Mouse (Mus musculus) embryonic facial prominence, embryonic 13.5 days (tissue): ENCODE measurements around the gene Rabgap1l. TPM values are rescaled to one million over a fixed set of nuclear protein-coding genes. Genes with fewer than 3 reads are reported as not detected.
"Not testable (repeated sequence)": the region's sequence is repeated elsewhere in the genome, so short reads cannot be mapped to it uniquely, and the experiment has no call there.

Source experiments
- ATAC-seq: fragments of 200-750 bp; cut with Nextera tagmentation; 2 replicates; pipeline ENCODE4 v1.8.0; 2017; ENCODE audit warnings: low read depth; ENCODE audit not compliant: insufficient number of reproducible peaks, insufficient read depth, low FRiP score, low TSS enrichment
- H3K27ac ChIP-seq: fragments of 300-500 bp; sonication (generic); 2 replicates; pipeline ENCODE4 v1.5.1; 2015; ENCODE audit warnings: moderate library complexity, mild to moderate bottlenecking, inconsistent platforms
- H3K27me3 ChIP-seq: fragments of 300-500 bp; sonication (generic); 2 replicates; pipeline ENCODE4 v1.6.1; 2015; ENCODE audit warnings: mild to moderate bottlenecking, inconsistent platforms
- H3K36me3 ChIP-seq: fragments of 300-500 bp; sonication (generic); 2 replicates; pipeline ENCODE4 v1.6.1; 2015; ENCODE audit warnings: mild to moderate bottlenecking, inconsistent platforms
- H3K4me1 ChIP-seq: fragments of 300-500 bp; sonication (generic); 2 replicates; pipeline ENCODE4 v1.6.1; 2015; ENCODE audit warnings: inconsistent platforms
- H3K4me2 ChIP-seq: fragments of 300-500 bp; sonication (generic); 2 replicates; pipeline ENCODE4 v1.6.1; 2015; ENCODE audit warnings: moderate library complexity, mild to moderate bottlenecking, inconsistent platforms
- H3K4me3 ChIP-seq: fragments of 300-500 bp; sonication (generic); 2 replicates; pipeline ENCODE4 v1.5.1; 2015; ENCODE audit warnings: mild to moderate bottlenecking, inconsistent platforms
- H3K9ac ChIP-seq: fragments of 300-500 bp; sonication (generic); 2 replicates; pipeline ENCODE4 v1.6.1; 2015; ENCODE audit warnings: mild to moderate bottlenecking, inconsistent platforms
- H3K9me3 ChIP-seq: fragments of 300-500 bp; sonication (generic); 2 replicates; pipeline ENCODE4 v1.6.1; 2016; ENCODE audit warnings: inconsistent platforms
- WGBS: fragments of 180-500 bp; shearing (Covaris S2); methylation state at CpG from one replicate; pipeline ENCODE4 v1.1.7; 2015; ENCODE audit warnings: mixed read lengths; 5-methylcytosine and 5-hydroxymethylcytosine counted together
- polyA plus RNA-seq: library from polyadenylated mRNA; unstranded; fragments of >200 nt; fragmentation: Nextera tagmentation; extraction: Ambion mirVana; gene quantifications from 2 replicates; pipeline ENCODE4 v1.2.1, GENCODE M21; 2015

Gene Rabgap1l
- polyA plus RNA-seq, 1 experiment from 2014 or later: 22.1 TPM

GRCm38 (mm10) chr1:160284241-160284640, 508.8 kb downstream of the Rabgap1l start:
- H3K4me3 ChIP-seq: no peak overlapping the region
- no peaks in the 10 kb centered on the region for H3K36me3 ChIP-seq
- H3K9me3 ChIP-seq: no peaks in the 10 kb centered on the region
- WGBS: 74% methylated on average over 4 of the region's 4 CpGs
- no peak for ATAC-seq
- H3K9ac ChIP-seq: no peak overlapping the region
- H3K4me2 ChIP-seq: no peak overlapping the region
- peaks cover 10% of the 10 kb centered on the region for H3K4me1 ChIP-seq
- no peak overlapping the region for H3K27ac ChIP-seq
- no peaks in the 10 kb centered on the region for H3K27me3 ChIP-seq

DNA sequence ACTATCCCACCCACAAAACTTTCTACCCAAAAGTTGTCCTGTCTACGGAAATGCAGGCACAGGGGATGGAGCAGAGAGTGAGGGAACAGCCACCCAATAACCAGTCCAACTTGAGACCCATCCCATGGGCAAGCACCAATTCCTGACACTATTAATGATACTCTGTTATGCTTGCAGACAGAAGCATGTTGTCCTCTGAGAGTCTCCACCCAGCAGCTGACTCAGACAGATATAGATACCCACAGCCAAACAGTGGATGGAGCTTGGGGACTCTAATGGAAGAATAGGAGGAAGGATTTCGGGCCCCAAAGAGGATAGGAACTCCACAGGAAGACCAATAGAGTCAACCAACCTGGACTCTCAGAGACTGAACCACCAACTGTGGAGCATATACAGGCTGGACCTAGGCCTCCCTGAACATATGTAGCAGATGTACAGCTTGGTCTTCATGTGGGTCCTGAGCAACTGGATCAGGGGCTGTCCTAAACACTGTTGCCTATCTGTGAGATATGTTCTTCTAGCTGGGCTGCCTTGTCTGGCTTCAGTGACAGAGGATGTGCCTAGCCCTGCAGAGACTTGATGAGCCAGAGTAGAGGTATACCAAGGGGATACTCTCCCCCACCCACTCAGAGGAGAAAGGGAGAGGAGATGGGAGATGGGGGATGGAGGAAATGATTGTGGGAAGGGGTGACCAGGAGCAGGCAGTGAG, 510.7 kb downstream of the Rabgap1l start:
- 86% methylated on average over 2 of the region's 2 CpGs for WGBS
- not testable (repeated sequence) for H3K4me2 ChIP-seq, H3K27me3 ChIP-seq, ATAC-seq, H3K9ac ChIP-seq, H3K9me3 ChIP-seq, H3K27ac ChIP-seq, H3K4me3 ChIP-seq, H3K36me3 ChIP-seq
- H3K4me1 ChIP-seq: peaks cover 10% of the 10 kb centered on the region

GRCm38 (mm10) chr1:160281337-160282084, 511.5 kb downstream of the Rabgap1l start:
- Histone ChIP-seq H3K9me3 (no peaks in the 10 kb centered on the region), H3K9ac (no peak overlapping the region), H3K36me3 (no peaks in the 10 kb centered on the region), H3K4me2 (no peak overlapping the region), H3K4me1 (peaks cover 2% of the 10 kb centered on the region; the same call in 1 of the 2 replicates), H3K4me3 (no peak overlapping the region), H3K27me3 (no peaks in the 10 kb centered on the region), H3K27ac (no peak overlapping the region)
- no peak for ATAC-seq
- WGBS: 55% methylated on average over 3 of the region's 3 CpGs

- Histone ChIP-seq H3K9ac (no peak overlapping the region), H3K4me3 (no peak overlapping the region), H3K4me1 (no peaks in the 10 kb centered on the region), H3K4me2 (no peak overlapping the region), H3K27me3 (no peaks in the 10 kb centered on the region), H3K9me3 (no peaks in the 10 kb centered on the region), H3K27ac (no peak overlapping the region), H3K36me3 (no peaks in the 10 kb centered on the region)
- no peak for ATAC-seq
- WGBS: 74% methylated on average over 4 of the region's 4 CpGs
Measured at GRCm38 (mm10) chr1:160280603-160281002, 512.4 kb downstream of the Rabgap1l start.

GRCm38 (mm10) chr1:160277940-160278682, 514.9 kb downstream of the Rabgap1l start:
- Histone ChIP-seq H3K4me3 (no peak overlapping the region), H3K36me3 (no peaks in the 10 kb centered on the region), H3K4me1 (no peaks in the 10 kb centered on the region), H3K27me3 (no peaks in the 10 kb centered on the region), H3K27ac (no peak overlapping the region), H3K9ac (no peak overlapping the region), H3K4me2 (no peak overlapping the region), H3K9me3 (no peaks in the 10 kb centered on the region)
- 82% methylated on average over 3 of the region's 3 CpGs for WGBS
- ATAC-seq: no peak

DNA sequence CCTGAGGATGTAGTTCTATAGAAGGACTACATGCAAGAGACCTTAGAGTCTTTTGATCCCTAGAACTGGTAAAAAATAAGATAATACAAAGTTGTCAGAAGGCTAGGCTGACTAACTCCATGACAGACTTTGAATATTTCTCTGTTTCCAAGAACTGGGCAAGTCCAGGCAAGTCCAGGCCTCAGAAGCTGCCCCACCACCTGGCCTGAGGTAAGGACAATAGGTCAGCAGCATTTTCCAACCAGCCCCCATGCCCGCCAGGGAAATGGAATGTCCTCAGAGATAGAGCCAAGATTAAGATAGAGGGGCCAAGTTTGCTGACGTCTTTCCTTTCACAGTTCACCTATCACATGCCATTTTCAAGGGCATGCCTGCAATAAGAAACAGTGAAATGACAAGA, 517.8 kb downstream of the Rabgap1l start:
- Histone ChIP-seq H3K27me3 (no peaks in the 10 kb centered on the region), H3K36me3 (no peaks in the 10 kb centered on the region), H3K9ac (no peak overlapping the region), H3K4me2 (no peak overlapping the region), H3K4me1 (no peaks in the 10 kb centered on the region), H3K4me3 (no peak overlapping the region), H3K9me3 (no peaks in the 10 kb centered on the region), H3K27ac (no peak overlapping the region)
- ATAC-seq: no peak
- 53% methylated on average over 2 of the region's 2 CpGs for WGBS

DNA sequence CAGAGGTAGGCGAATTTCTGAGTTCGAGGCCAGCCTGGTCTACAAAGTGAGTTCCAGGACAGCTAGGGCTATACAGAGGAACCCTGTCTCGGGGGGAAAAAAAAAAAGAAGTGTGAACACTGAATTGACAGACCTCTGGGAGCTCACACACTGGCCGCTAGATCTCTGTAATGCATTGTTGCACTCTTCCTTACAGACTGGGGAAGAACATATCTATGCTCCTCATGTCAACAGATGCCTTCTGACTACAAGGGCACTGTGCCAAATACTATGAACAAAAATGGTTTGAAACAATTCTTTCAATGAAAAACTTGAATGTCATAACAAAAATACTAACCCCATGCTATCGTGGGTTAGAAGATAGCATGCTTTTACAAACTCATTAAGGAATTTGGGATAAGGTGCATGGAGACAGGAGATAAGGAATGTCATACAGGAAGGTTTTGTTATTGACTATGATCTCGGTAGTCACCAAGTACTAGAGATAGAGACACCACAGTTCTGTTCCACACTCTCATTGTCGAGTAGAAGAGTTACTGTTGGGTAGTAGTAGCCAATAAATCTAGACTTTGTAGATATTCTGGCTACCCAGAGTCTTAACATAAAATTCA, 519.8 kb downstream of the Rabgap1l start:
- H3K4me1 ChIP-seq: no peaks in the 10 kb centered on the region
- no peak for ATAC-seq
- no peaks in the 10 kb centered on the region for H3K27me3 ChIP-seq
- no peak overlapping the region for H3K4me2 ChIP-seq
- no peak overlapping the region for H3K27ac ChIP-seq
- 82% methylated on average over 7 of the region's 7 CpGs for WGBS
- no peak overlapping the region for H3K4me3 ChIP-seq
- no peak overlapping the region for H3K9ac ChIP-seq
- H3K9me3 ChIP-seq: no peaks in the 10 kb centered on the region
- no peaks in the 10 kb centered on the region for H3K36me3 ChIP-seq

DNA sequence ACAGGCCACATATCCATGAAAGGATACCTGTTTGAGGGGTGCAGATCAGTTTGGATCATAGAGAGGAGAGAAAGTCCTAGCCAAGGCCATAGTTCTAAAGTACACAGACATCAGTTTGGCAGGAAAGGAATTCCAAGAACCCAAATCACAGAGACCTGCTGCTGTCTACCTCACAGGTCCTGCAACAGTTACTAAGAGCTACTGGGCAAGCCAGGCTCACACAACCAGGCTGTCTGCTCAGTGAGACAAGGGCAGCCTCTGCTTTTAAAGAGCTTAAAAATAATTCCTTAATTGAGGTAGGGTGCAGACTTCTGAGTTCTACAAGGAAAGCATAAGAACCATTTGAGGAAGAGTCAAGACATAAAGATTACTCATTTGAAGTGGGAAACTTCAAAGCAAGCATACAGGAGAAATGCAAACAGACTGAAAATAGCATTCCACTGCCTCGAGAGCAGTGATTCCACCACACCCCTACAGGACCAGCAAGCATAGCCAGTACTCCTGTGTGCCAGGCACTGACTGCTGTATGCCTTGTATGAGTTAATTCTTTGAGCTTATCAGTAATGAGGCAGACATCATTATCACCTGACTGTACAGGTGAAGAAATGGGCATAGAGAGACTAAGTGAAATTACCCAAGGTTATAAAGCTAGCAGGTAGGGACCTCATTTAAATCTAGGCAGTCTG, 521.6 kb downstream of the Rabgap1l start:
- Histone ChIP-seq H3K4me2 (no peak overlapping the region), H3K4me3 (no peak overlapping the region), H3K27ac (no peak overlapping the region), H3K4me1 (no peaks in the 10 kb centered on the region), H3K9ac (no peak overlapping the region), H3K36me3 (no peaks in the 10 kb centered on the region), H3K27me3 (no peaks in the 10 kb centered on the region), H3K9me3 (no peaks in the 10 kb centered on the region)
- WGBS: 58% methylated on average over 1 of the region's 1 CpGs
- ATAC-seq: no peak

DNA sequence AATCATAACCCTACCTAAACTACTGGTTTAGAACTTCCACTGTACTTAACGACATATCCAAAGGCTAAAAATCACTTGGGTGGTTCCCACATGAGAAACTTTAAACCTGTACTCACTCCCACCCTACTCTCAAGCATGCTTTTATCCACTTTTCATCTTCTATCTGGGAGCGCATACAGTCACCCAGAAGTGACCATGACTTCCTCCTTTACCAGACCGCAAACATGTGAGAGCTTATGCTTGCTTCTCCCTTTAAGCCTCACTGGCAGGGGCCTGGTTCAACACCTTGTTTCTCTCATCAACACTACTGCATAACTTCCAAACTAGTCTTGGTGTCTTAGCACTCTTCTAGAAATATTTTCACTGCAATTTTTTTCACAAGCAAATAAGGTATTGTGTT, 524.7 kb downstream of the Rabgap1l start:
- no peak overlapping the region for H3K27ac ChIP-seq
- H3K27me3 ChIP-seq: no peaks in the 10 kb centered on the region
- no peaks in the 10 kb centered on the region for H3K9me3 ChIP-seq
- 63% methylated on average over 3 of the region's 3 CpGs for WGBS
- H3K4me2 ChIP-seq: no peak overlapping the region
- no peak overlapping the region for H3K9ac ChIP-seq
- no peak overlapping the region for H3K4me3 ChIP-seq
- no peaks in the 10 kb centered on the region for H3K36me3 ChIP-seq
- H3K4me1 ChIP-seq: no peaks in the 10 kb centered on the region
- no peak for ATAC-seq

DNA sequence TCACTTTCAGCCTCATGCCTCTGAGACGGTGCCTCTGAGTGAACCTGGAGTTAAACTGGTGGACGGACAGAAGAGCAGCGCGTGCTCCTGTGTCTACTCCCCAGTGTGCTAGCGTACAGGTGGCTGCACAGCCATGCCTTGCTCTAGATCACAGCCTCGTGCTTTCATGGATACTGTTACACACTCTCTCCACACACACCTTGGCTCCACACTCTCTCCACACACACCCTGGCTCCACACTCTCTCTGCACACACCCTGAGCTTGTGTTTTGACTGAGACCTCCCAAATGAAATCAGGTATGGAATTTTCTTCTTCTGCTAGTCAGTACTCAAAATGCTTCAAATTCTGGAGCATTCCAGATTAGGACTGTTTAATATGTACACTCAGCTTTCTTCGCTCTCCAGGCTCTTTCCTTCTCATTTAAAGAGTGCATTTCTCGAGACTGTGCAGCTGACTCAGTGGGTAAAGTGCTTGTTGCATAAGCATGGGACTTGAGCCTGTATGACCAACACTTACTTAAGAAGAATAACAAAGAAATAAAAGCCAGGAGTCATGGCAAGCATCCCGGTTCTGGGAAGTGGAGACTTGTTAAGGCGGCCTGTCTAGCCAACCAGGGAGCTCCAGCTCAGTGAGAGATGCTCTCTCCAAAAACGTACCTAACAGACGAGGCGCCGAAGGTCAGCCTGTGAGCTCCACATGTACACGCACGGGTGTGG, 529.2 kb downstream of the Rabgap1l start:
- Histone ChIP-seq H3K27ac (no peak overlapping the region; the same call in 1 of the 2 replicates), H3K4me1 (peaks cover 14% of the 10 kb centered on the region), H3K9ac (no peak overlapping the region), H3K36me3 (no peaks in the 10 kb centered on the region), H3K9me3 (no peaks in the 10 kb centered on the region), H3K4me3 (no peak overlapping the region), H3K4me2 (no peak overlapping the region), H3K27me3 (no peaks in the 10 kb centered on the region)
- 0 out of 2 replicates have a peak, but pooled peaks have one; percentile 26 for ATAC-seq
- WGBS: 82% methylated on average over 16 of the region's 16 CpGs
